Mouse (Mus musculus) stomach, embryonic 15.5 days (tissue): ENCODE data around the gene Igsf21. TPM values are rescaled to one million over a fixed set of nuclear protein-coding genes. Genes with fewer than 3 reads are reported as not detected.

Experiments
- ATAC-seq: fragments of 200-750 bp; cut with Nextera tagmentation; 2 replicates; pipeline ENCODE4 v1.8.0; 2017; ENCODE audit warnings: low read depth, moderate number of reproducible peaks, moderate TSS enrichment; ENCODE audit not compliant: insufficient read depth, low FRiP score
- H3K27ac ChIP-seq: fragments of 300-500 bp; sonication (generic); 2 replicates; pipeline ENCODE4 v1.5.1; 2015; ENCODE audit warnings: mild to moderate bottlenecking, inconsistent platforms
- H3K27me3 ChIP-seq: fragments of 300-500 bp; sonication (generic); replicated peaks from 2 replicates; pipeline ENCODE4 v1.6.1; 2015; ENCODE audit warnings: inconsistent platforms
- H3K36me3 ChIP-seq: fragments of 300-500 bp; sonication (generic); 2 replicates; pipeline ENCODE4 v1.6.1; 2015; ENCODE audit warnings: inconsistent platforms
- H3K4me1 ChIP-seq: fragments of 300-500 bp; sonication (generic); 2 replicates; pipeline ENCODE4 v1.6.1; 2015; ENCODE audit warnings: inconsistent platforms
- H3K4me2 ChIP-seq: fragments of 300-500 bp; sonication (generic); 2 replicates; pipeline ENCODE4 v1.6.1; 2015; ENCODE audit warnings: mild to moderate bottlenecking, inconsistent platforms
- H3K4me3 ChIP-seq: fragments of 300-500 bp; sonication (generic); replicated peaks from 2 replicates; pipeline ENCODE4 v1.5.1; 2015; ENCODE audit warnings: inconsistent platforms
- H3K9ac ChIP-seq: fragments of 300-500 bp; sonication (generic); 2 replicates; pipeline ENCODE4 v1.6.1; 2015; ENCODE audit warnings: inconsistent platforms
- H3K9me3 ChIP-seq: fragments of 300-500 bp; sonication (generic); 2 replicates; pipeline ENCODE4 v1.6.1; 2016; ENCODE audit warnings: inconsistent platforms
- WGBS: fragments of 180-500 bp; shearing (Covaris S2); methylation state at CpG from one replicate; pipeline ENCODE4 v1.1.7; 2015; 5-methylcytosine and 5-hydroxymethylcytosine counted together
- polyA plus RNA-seq: library from polyadenylated mRNA; unstranded; fragments of >200 nt; fragmentation: Nextera tagmentation; extraction: Ambion mirVana; gene quantifications from 2 replicates; pipeline ENCODE4 v1.2.1, GENCODE M21; 2015

The Igsf21 gene
- polyA plus RNA-seq, 1 experiment from 2014 or later: 1.8 TPM

DNA sequence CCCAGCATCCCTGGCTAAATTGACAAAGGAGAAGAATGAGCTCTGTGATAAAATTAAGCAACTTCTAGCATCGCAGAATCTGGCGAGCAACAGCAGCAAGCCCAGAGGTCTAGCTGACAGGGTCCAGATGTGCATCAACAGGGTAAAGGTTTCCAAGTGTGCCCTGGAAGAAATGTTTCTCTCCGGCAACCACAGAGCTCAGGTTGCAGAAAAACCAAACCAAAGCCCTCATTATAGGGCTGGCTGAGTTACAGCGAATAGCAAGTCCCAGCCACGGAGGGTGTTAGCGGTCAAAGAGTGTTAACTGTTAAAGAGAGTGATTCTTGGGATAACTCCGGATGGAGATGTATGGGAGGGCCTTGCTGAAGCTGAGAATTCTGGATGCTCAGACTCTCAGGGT lies 230.7 kb downstream of the Igsf21 start:
- WGBS: 44% methylated on average over 7 of the region's 7 CpGs
- H3K27ac ChIP-seq: no peak overlapping the region

GRCm38 (mm10) chr4:140010728-140011470 lies 235.7 kb downstream of the Igsf21 start:
- WGBS: 70% methylated on average over 11 of the region's 11 CpGs

More for the DNA sequence above, 230.7 kb downstream of the Igsf21 start:
- Histone ChIP-seq H3K4me3 (no peak overlapping the region), H3K9ac (no peak overlapping the region), H3K4me2 (no peak overlapping the region), H3K4me1 (no peaks in the 10 kb centered on the region), H3K27me3 (no peaks in the 10 kb centered on the region), H3K36me3 (no peaks in the 10 kb centered on the region), H3K9me3 (no peaks in the 10 kb centered on the region)
- ATAC-seq: no peak

GRCm38 (mm10) chr4:140004932-140005331 lies 241.7 kb downstream of the Igsf21 start:
- 0 out of 2 replicates have a peak, but pooled peaks have one; percentile 40 for ATAC-seq
- Histone ChIP-seq H3K9me3 (no peaks in the 10 kb centered on the region), H3K4me2 (peak overlapping the region; percentile 57), H3K36me3 (no peaks in the 10 kb centered on the region), H3K9ac (no peak overlapping the region), H3K4me3 (peak overlapping the region; percentile 23), H3K4me1 (0 out of 2 replicates have a peak, but pooled peaks cover 11% of the 10 kb centered on the region), H3K27me3 (peaks cover 28% of the 10 kb centered on the region; the same call in 1 of the 2 replicates), H3K27ac (peak overlapping the region; percentile 48; the same call in 1 of the 2 replicates)
- WGBS: 10% methylated on average over 5 of the region's 5 CpGs

More at GRCm38 (mm10) chr4:140010728-140011470, 235.7 kb downstream of the Igsf21 start:
- no peak overlapping the region for H3K4me2 ChIP-seq
- ATAC-seq: no peak
- H3K27me3 ChIP-seq: no peaks in the 10 kb centered on the region
- no peak overlapping the region for H3K9ac ChIP-seq
- H3K36me3 ChIP-seq: no peaks in the 10 kb centered on the region
- H3K4me1 ChIP-seq: no peaks in the 10 kb centered on the region
- no peaks in the 10 kb centered on the region for H3K9me3 ChIP-seq
- no peak overlapping the region for H3K27ac ChIP-seq
- H3K4me3 ChIP-seq: no peak overlapping the region

DNA sequence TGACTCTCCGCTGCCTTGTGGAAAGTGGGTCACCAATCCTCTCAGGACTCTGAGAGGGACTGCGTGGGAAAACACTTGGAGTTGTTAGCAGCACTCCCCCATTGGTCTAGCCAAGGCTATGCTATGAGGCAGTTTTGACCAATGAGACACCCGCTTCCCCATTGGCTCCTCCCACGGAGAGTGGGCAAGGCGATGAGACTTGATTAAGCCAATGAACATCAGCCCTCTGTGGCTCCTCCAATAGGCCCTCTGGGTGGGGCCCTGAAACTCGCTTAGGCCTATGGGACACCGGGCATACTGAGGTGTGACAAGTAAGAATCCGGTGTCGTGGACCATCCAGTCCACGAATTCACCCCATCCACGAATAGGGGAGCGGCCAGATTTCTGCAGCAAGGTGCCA lies 242.4 kb downstream of the Igsf21 start:
- WGBS: 12% methylated on average over 12 of the region's 12 CpGs
- peak; percentile 66; the same call in 1 of the 2 replicates for ATAC-seq
- peak overlapping the region; percentile 23 for H3K4me3 ChIP-seq
- no peak overlapping the region for H3K9ac ChIP-seq
- H3K36me3 ChIP-seq: no peaks in the 10 kb centered on the region
- H3K27me3 ChIP-seq: peaks cover 28% of the 10 kb centered on the region; the same call in 1 of the 2 replicates
- peak overlapping the region; percentile 57 for H3K4me2 ChIP-seq
- H3K4me1 ChIP-seq: 0 out of 2 replicates have a peak, but pooled peaks cover 11% of the 10 kb centered on the region
- H3K9me3 ChIP-seq: no peaks in the 10 kb centered on the region
- peak overlapping the region; percentile 48; the same call in 1 of the 2 replicates for H3K27ac ChIP-seq

GRCm38 (mm10) chr4:140002069-140002468 lies 244.5 kb downstream of the Igsf21 start:
- peaks cover 28% of the 10 kb centered on the region; the same call in 1 of the 2 replicates for H3K27me3 ChIP-seq
- 0 out of 2 replicates have a peak, but pooled peaks cover 11% of the 10 kb centered on the region for H3K4me1 ChIP-seq
- no peaks in the 10 kb centered on the region for H3K36me3 ChIP-seq
- H3K9ac ChIP-seq: no peak overlapping the region
- H3K4me2 ChIP-seq: no peak overlapping the region
- no peak overlapping the region for H3K27ac ChIP-seq
- no peak overlapping the region for H3K4me3 ChIP-seq
- H3K9me3 ChIP-seq: no peaks in the 10 kb centered on the region
- ATAC-seq: no peak
- WGBS: 21% methylated on average over 12 of the region's 12 CpGs

DNA sequence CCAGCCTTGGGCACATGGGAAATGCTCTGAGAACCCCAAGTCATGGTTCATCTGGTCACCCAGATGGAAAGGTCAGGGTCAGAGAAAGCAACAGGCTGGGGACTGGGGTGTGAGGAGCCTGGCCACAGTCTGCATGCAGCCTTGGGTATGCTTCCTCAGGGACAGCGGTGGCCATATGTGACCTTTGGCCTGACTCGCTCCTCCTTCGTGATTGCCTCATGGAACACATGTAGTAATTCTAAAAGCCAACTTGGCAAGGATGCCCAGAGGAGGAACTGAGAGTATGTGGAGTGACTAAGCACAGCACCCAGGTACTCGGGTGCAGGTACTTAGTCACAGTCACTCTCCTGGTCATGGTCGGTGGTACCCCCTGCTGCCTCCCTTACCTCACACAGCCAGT lies 245.7 kb downstream of the Igsf21 start:
- H3K27me3 ChIP-seq: peaks cover 28% of the 10 kb centered on the region; the same call in 1 of the 2 replicates

GRCm38 (mm10) chr4:139999033-139999432 lies 247.6 kb downstream of the Igsf21 start:
- ATAC-seq: no peak

More for the DNA sequence above, 245.7 kb downstream of the Igsf21 start:
- H3K36me3 ChIP-seq: no peaks in the 10 kb centered on the region
- H3K27ac ChIP-seq: no peak overlapping the region
- no peak overlapping the region for H3K4me2 ChIP-seq
- H3K9me3 ChIP-seq: no peaks in the 10 kb centered on the region
- 76% methylated on average over 5 of the region's 5 CpGs for WGBS
- H3K4me3 ChIP-seq: no peak overlapping the region
- no peak overlapping the region for H3K9ac ChIP-seq
- ATAC-seq: no peak
- 0 out of 2 replicates have a peak, but pooled peaks cover 11% of the 10 kb centered on the region for H3K4me1 ChIP-seq

DNA sequence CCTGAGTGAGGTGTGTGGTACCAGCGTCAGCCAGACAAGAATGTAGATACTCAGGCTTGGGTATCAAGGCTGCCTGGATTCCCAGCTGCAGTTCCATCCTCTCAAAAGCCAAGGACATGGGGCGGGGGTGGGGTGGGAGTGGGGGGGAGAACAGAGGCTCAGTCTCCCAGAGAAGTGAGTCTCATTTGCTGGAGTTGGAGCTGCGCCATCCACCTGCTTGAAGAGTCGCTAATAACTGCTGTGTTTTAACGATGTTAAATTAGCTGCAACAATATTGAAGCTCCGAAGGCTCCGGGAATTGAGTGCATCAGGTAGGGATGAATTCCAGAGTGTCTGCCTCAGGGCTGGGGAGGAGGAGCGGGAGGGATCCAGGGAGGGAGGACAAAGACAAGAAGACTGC lies 250.9 kb downstream of the Igsf21 start:
- H3K9me3 ChIP-seq: no peaks in the 10 kb centered on the region
- H3K4me1 ChIP-seq: 0 out of 2 replicates have a peak, but pooled peaks cover 7% of the 10 kb centered on the region
- no peak overlapping the region for H3K4me3 ChIP-seq
- ATAC-seq: no peak
- no peaks in the 10 kb centered on the region for H3K27me3 ChIP-seq
- no peak overlapping the region for H3K27ac ChIP-seq
- no peak overlapping the region for H3K4me2 ChIP-seq
- H3K36me3 ChIP-seq: no peaks in the 10 kb centered on the region
- H3K9ac ChIP-seq: no peak overlapping the region
- WGBS: 61% methylated on average over 8 of the region's 8 CpGs

More at GRCm38 (mm10) chr4:139999033-139999432, 247.6 kb downstream of the Igsf21 start:
- H3K4me2 ChIP-seq: no peak overlapping the region
- no peaks in the 10 kb centered on the region for H3K9me3 ChIP-seq
- no peaks in the 10 kb centered on the region for H3K36me3 ChIP-seq
- H3K4me1 ChIP-seq: no peaks in the 10 kb centered on the region
- H3K9ac ChIP-seq: no peak overlapping the region
- 0 out of 2 replicates have a peak, but pooled peaks cover 22% of the 10 kb centered on the region for H3K27me3 ChIP-seq
- no peak overlapping the region for H3K27ac ChIP-seq
- H3K4me3 ChIP-seq: no peak overlapping the region
- 51% methylated on average over 7 of the region's 7 CpGs for WGBS

- H3K9me3 ChIP-seq: no peaks in the 10 kb centered on the region
- H3K9ac ChIP-seq: no peak overlapping the region
- H3K36me3 ChIP-seq: no peaks in the 10 kb centered on the region
- no peak overlapping the region for H3K27ac ChIP-seq
- ATAC-seq: no peak
- H3K4me3 ChIP-seq: no peak overlapping the region
- H3K4me2 ChIP-seq: no peak overlapping the region
- no peaks in the 10 kb centered on the region for H3K27me3 ChIP-seq
- WGBS: 17% methylated on average over 9 of the region's 16 CpGs
- H3K4me1 ChIP-seq: 0 out of 2 replicates have a peak, but pooled peaks cover 7% of the 10 kb centered on the region
Measured at GRCm38 (mm10) chr4:139993111-139993755, 253.4 kb downstream of the Igsf21 start.

- Histone ChIP-seq H3K36me3 (no peaks in the 10 kb centered on the region), H3K4me3 (no peak overlapping the region), H3K27me3 (no peaks in the 10 kb centered on the region), H3K27ac (no peak overlapping the region), H3K9ac (no peak overlapping the region), H3K4me2 (no peak overlapping the region), H3K4me1 (no peaks in the 10 kb centered on the region), H3K9me3 (no peaks in the 10 kb centered on the region)
- no peak for ATAC-seq
- 47% methylated on average over 7 of the region's 7 CpGs for WGBS
Measured at GRCm38 (mm10) chr4:139986913-139987312, 259.7 kb downstream of the Igsf21 start.

DNA sequence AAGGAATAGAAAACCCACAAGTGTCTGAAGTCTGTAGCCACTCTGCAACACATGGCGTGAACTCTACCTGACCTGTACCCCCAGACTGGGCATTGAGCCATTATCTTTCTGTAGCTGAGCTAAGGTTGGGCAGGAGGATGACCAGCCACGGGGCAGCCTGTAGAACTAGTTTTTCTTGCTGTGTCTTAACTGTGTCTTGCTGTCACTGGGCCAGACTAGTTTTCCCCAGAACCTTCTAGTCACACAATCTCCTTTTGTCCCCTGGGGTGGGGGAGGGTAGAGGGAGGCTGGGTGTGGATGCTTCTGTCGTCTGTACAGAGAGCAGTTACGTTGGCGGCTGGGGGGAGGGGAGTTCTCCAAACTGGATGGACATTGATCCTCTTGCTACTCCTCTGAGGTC lies 267.9 kb downstream of the Igsf21 start:
- no peak overlapping the region; the same call in 1 of the 2 replicates for H3K4me2 ChIP-seq
- no peak overlapping the region for H3K9ac ChIP-seq
- H3K4me3 ChIP-seq: no peak overlapping the region
- ATAC-seq: peak; percentile 82
- H3K27me3 ChIP-seq: no peaks in the 10 kb centered on the region
- H3K4me1 ChIP-seq: peaks cover 12% of the 10 kb centered on the region; the same call in 1 of the 2 replicates
- H3K36me3 ChIP-seq: no peaks in the 10 kb centered on the region
- 30% methylated on average over 5 of the region's 5 CpGs for WGBS
- peak overlapping the region; percentile 75 for H3K27ac ChIP-seq
- no peaks in the 10 kb centered on the region for H3K9me3 ChIP-seq
